Mouse (Mus musculus) cerebellum, postnatal 4 days (tissue): ENCODE data around the gene Dicer1.
"Not testable (repeated sequence)": the region's sequence is repeated elsewhere in the genome, so short reads cannot be mapped to it uniquely, and the experiment has no call there.

Experiments used
- DNase-seq, 2 experiments: peaks; one replicate each; pipeline ENCODE4 v3.0.0; 2022; ENCODE audit warnings: low spot score in 2 of 2, mixed read lengths in 1 of 2

Gene Dicer1

DNA sequence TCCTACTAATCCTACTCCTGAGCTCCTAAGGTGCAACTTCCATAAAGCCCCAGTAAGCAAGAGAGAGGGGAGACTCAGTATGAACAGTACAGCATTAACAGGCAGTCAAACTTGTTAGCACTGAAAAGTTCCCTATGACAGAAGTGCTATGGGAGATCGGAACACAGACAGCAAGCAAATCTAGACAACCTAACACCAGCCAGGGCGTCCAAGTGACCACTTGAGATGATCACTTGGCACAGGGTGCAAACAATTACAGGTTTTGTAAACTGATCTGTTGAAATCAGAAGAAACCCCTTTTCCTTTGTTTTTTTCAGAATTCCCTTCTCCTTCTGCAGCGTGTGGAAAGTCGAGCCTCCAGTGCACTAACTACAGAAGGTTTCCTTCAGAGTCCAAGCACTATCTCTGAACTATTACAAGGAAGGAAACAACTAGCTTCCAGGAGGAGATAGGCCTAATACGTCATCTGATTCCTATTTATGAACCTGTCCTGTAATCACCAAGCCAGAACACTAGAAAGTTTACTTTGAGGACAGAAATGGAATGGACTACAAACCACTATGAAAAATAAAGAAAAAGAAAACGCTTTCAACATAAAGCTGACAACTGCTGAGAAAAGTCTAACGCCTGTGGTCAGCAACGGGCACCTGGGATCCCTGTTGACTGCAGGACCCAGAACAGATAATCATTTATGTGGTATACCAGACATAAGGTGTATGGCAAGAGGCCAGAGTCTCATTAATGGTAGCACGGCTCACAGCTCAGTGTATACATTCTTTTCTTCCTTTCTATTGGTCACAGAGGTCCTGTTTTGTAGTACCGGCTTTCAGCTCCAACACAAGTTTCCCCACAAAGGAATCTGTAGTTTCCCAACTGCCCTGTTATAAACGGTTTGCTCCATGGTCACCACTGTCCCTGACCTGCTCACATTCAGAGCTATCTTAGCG, 10.6 kb downstream of the Dicer1 start:
- no peak for DNase-seq

DNA sequence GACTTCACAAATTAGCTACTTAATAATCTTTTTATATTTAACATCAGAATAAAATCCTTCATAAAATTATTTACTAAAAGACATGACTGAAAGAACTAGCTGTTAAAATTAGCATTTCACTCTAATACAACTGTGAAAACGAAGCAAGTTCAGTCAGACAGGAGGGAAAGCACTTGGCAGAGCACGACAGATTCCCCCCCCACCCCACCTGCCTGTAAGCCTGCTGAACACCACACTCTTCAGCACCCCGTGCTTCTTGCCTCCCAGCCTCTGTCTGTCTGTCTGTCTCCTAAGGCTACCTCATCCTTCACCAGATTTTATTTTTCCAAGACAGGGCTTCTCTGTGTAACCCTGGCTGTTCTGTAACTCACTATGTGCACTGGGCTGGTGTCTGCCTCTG, 12.8 kb downstream of the Dicer1 start:
- no peak for DNase-seq

GRCm38 (mm10) chr12:104738446-104738845, 13.3 kb downstream of the Dicer1 start:
- no peak for DNase-seq

- no peak for DNase-seq
Observed at GRCm38 (mm10) chr12:104737666-104738065, 14.1 kb downstream of the Dicer1 start.

- DNase-seq = no peak
Observed at GRCm38 (mm10) chr12:104735993-104736395, 15.8 kb downstream of the Dicer1 start.

- no peak for DNase-seq
Observed at GRCm38 (mm10) chr12:104733165-104733564, 18.6 kb downstream of the Dicer1 start.

- no peak for DNase-seq
Observed at GRCm38 (mm10) chr12:104731782-104732181, 20.0 kb downstream of the Dicer1 start.

GRCm38 (mm10) chr12:104726436-104726835, 25.3 kb downstream of the Dicer1 start:
- not testable (repeated sequence) for DNase-seq

DNA sequence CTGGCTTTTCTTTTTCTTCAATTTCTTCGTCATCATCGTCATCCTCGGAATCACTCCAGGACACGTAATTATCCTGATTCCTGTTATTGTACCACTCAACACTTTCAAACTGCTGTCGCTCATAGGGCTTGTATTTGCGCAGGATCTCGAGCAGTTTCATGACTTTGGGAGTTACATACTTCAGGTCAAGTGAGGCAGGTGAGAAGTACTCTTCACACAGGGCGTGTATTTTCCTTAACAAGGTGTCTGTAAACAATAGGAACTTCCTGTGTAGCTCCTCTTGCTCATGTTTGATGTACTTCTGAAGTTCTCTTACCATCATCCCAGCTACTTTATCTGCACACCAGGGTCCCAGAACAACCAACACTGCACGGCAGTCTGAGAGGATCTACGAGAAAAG, 29.7 kb downstream of the Dicer1 start:
- DNase-seq = no peak

GRCm38 (mm10) chr12:104721011-104721410, 30.7 kb downstream of the Dicer1 start:
- no peak for DNase-seq

GRCm38 (mm10) chr12:104718956-104719355, 32.8 kb downstream of the Dicer1 start:
- no peak for DNase-seq

DNA sequence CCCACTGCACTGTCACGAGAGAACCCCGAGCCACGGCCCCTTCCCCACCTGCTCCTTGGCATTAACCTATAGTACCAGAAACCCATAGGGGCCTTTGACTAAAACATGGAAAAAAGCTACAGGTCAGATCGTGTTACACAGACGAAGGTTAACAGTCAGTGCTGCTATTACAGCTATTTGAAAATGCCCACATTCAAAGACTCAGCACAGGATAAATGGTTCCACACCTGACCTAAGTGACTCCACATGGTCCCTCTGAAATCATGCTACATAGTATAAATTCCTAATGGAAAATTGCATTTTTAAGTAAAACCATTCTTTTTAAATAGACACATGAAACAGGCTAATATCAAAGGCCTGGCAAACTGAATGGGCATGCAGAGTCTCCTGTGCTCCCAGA, 35.3 kb downstream of the Dicer1 start:
- no peak for DNase-seq

- no peak for DNase-seq
Observed at GRCm38 (mm10) chr12:104715453-104715852, 36.3 kb downstream of the Dicer1 start.

GRCm38 (mm10) chr12:104700266-104700665, 51.5 kb downstream of the Dicer1 start:
- DNase-seq = no peak

GRCm38 (mm10) chr12:104699753-104700152, 52.0 kb downstream of the Dicer1 start:
- DNase-seq = peak; percentile 49 to 72

DNA sequence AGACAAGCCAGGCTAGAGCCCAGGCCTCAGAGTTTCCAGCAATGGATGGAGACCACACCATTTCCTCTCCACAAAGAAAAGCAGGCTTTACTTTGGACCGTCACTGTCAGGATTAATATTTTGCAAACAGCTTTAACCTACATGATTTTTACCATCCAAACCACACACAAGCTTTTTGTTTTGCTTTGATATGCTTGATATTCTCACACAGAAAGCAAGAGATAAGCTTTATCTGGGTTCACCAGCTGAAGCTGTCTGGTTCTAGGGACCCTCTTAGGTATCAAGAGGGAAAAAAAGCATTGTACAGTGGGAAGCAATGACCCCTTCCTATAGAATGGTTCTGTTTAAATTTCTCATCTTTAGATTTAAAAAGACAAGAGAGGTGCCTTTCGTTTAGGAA, 56.2 kb downstream of the Dicer1 start:
- DNase-seq = no peak

GRCm38 (mm10) chr12:104692864-104693263, 58.9 kb downstream of the Dicer1 start:
- no peak for DNase-seq

GRCm38 (mm10) chr12:104690412-104690811, 61.3 kb downstream of the Dicer1 start:
- DNase-seq = no peak

- DNase-seq = no peak
Observed at GRCm38 (mm10) chr12:104688870-104689269, 62.9 kb downstream of the Dicer1 start.

- DNase-seq = no peak
Observed at GRCm38 (mm10) chr12:104684411-104684931, 67.3 kb downstream of the Dicer1 start.

DNA sequence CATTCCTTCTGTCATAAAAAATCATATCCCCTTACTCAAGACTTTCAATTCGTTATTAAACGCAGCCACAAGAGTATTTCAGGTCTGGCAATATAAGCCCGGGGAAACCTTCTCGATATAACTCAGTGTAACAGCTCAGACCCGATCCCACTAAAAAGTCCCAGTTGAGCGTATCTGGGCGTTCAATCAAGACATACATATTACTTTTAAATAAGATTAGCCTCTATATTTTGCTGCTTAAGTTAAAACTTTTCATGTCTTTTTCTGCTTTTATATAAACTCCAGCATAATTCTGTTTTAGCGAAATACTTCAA, 72.0 kb downstream of the Dicer1 start:
- DNase-seq = no peak

- no peak for DNase-seq
Observed at GRCm38 (mm10) chr12:104679121-104679818, 72.5 kb downstream of the Dicer1 start.

GRCm38 (mm10) chr12:104678462-104678861, 73.3 kb downstream of the Dicer1 start:
- DNase-seq = no peak
